Mouse (Mus musculus): Measurements from ENCODE around the gene Ssc5d.

GRCm38 (mm10) chr7:4898851-4899648 is 26.5 kb upstream of the Ssc5d start:
- TF ChIP-seq CTCF (conservative IDR thresholded peaks at IDR 0.05 in 1 of 2, IDR thresholded peaks at IDR 0.05 in 1 of 2; ENCODE audit: low read depth in 2 of 2, low read length in 2 of 2), result no peak
- TF ChIP-seq POLR2A (IDR thresholded peaks at IDR 0.05; ENCODE audit: low read depth, low read length), result no peak
- TF ChIP-seq IRF4 (IDR thresholded peaks at IDR 0.05; ENCODE audit: low read depth, low read length), result no peak
